Mouse (Mus musculus): Measurements from ENCODE around the gene Cd207. TPM values are rescaled to one million over a fixed set of nuclear protein-coding genes. Genes with fewer than 3 reads are reported as not detected.

Cd207 gene
- total RNA-seq, 2 experiments from 2014 or later, result not detected

Other genes starting within 250 kb of the Cd207 start
- 10 to 100 TPM; 63.7 to 77.2 TPM for gene Tet3, start 218.8 kb downstream of the Cd207 start, total RNA-seq (2021)
- gene Dguok, start 170.9 kb downstream of the Cd207 start, total RNA-seq (2021), result 10 to 100 TPM; 19.8 to 29.9 TPM
- not detected for gene Actg2, start 141.6 kb downstream of the Cd207 start, total RNA-seq (2021)
- gene Stambp, start 105.1 kb downstream of the Cd207 start, total RNA-seq (2021), result 10 to 100 TPM; 30.9 to 35.3 TPM
- not detected for gene Clec4f, start 21.7 kb downstream of the Cd207 start, total RNA-seq (2021)
- gene Vax2, start 33.4 kb upstream of the Cd207 start, total RNA-seq (2021), result not detected
- gene Atp6v1b1, start 65.1 kb upstream of the Cd207 start, total RNA-seq (2021), result not detected
- gene Ankrd53, start 84.8 kb upstream of the Cd207 start, total RNA-seq (2021), result not detected
- 10 to 100 TPM; 47.0 to 47.9 TPM for gene Tex261, start 98.0 kb upstream of the Cd207 start, total RNA-seq (2021)
- gene Nagk, start 117.1 kb upstream of the Cd207 start, total RNA-seq (2021), result 10 to 100 TPM; 48.4 to 50.1 TPM
- gene Paip2b, start 153.9 kb upstream of the Cd207 start, total RNA-seq (2021), result 10 to 100 TPM; 55.0 to 56.6 TPM
- gene Zfp638, start 189.3 kb upstream of the Cd207 start, total RNA-seq (2021), result 100 to 1,000 TPM; 114 to 154 TPM